Mouse (Mus musculus) stomach, postnatal 0 days (tissue): ENCODE measurements around the gene Hexim2.

Experiments used
- CTCF ChIP-seq: IDR thresholded peaks from 2 replicates; pipeline ENCODE4 v1.5.1; 2016; ENCODE audit warnings: antibody characterized with exemption, low read depth, mild to moderate bottlenecking, moderate library complexity
- EP300 ChIP-seq: optimal IDR thresholded peaks from 2 replicates; pipeline ENCODE3; 2016; ENCODE audit warnings: antibody characterized with exemption

GRCm38 (mm10) chr11:103172392-103173040, 40.3 kb downstream of the Hexim2 start:
- TF ChIP-seq CTCF (no peak), EP300 (no peak)
